Mouse (Mus musculus) ES-E14 (cell line): ENCODE results near the gene Catsper1.

Experiments used
- HCFC1 ChIP-seq: IDR thresholded peaks from 2 replicates; pipeline ENCODE4 v1.6.1; 2012; ENCODE audit warnings: low read length, inconsistent platforms, borderline replicate concordance; ENCODE audit not compliant: insufficient read depth
- ZNF384 ChIP-seq: IDR thresholded peaks from 2 replicates; pipeline ENCODE4 v1.6.1; 2012; ENCODE audit warnings: low read depth, low read length, inconsistent platforms

DNA sequence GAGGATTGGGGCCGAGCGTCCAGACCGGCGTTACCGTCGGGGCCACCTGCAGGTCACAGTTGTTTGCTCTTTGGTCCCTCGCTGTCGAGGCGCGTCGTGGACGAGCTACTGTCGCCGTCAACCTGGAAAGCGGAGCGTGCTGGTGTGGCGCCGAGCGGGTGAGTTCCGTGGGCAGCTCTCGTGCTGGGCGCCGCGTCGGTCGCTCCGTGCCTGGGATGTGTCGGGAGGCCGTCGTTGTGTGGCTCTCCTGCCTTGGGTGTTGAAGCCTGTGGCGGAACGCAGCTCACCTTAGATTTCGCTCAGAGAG is 31.5 kb downstream of the Catsper1 start, which contains the start of gene Banf1:
- no peak for TF ChIP-seq HCFC1
- TF ChIP-seq ZNF384: no peak
